Mouse (Mus musculus): ENCODE data around the gene Rcvrn. TPM values are rescaled to one million over a fixed set of nuclear protein-coding genes. Genes with fewer than 3 reads are reported as not detected.

Gene Rcvrn
- total and polyA plus RNA-seq, 3 experiments: not detected

GRCm38 (mm10) chr11:67648651-67649407, 46.3 kb upstream of the Rcvrn start:
- no peaks in the 10 kb centered on the region for H3K79me2 ChIP-seq (ENCODE audit: control insufficient read depth, insufficient read depth, low read length, poor library complexity)
- H3K27ac ChIP-seq (ENCODE audit: control insufficient read depth, low read depth, low read length): no peak overlapping the region
- no peaks in the 10 kb centered on the region for H3K9me3 ChIP-seq (replicated peaks; ENCODE audit: insufficient read depth, low read length)
- H3K27me3 ChIP-seq (ENCODE audit: control insufficient read depth in 1 of 2, insufficient read depth in 2 of 2, low read length in 2 of 2): no peaks in the 10 kb centered on the region; a peak in 1 of 4 replicates
- no peak overlapping the region for H3K9ac ChIP-seq (ENCODE audit: control insufficient read depth, low read depth, low read length, poor library complexity, severe bottlenecking)
- no peak overlapping the region for H3K4me3 ChIP-seq (ENCODE audit: control insufficient read depth in 1 of 2, insufficient read depth in 1 of 2, low read depth in 2 of 2, low read length in 2 of 2)
- no peaks in the 10 kb centered on the region for H3K4me1 ChIP-seq (ENCODE audit: control insufficient read depth in 1 of 2, insufficient read depth in 2 of 2, low read length in 2 of 2)
- no peaks in the 10 kb centered on the region for H3K36me3 ChIP-seq (ENCODE audit: control insufficient read depth in 1 of 2, insufficient read depth in 2 of 2, low read length in 2 of 2)
- no peak for DNase-seq (ENCODE audit: low read depth, low spot score)
- TF ChIP-seq ZMIZ1 (IDR thresholded peaks at IDR 0.05; ENCODE audit: low read depth, low read length) (no peak), ZKSCAN1 (IDR thresholded peaks at IDR 0.05; ENCODE audit: low read depth, low read length) (no peak), HCFC1 (IDR thresholded peaks at IDR 0.05; ENCODE audit: low read depth, low read length) (no peak), CHD1 (IDR thresholded peaks at IDR 0.05; ENCODE audit: low read depth, low read length) (no peak), GABPA (IDR thresholded peaks at IDR 0.05; ENCODE audit: low read depth, low read length) (no peak)

- H3K4me1 ChIP-seq (ENCODE audit: control insufficient read depth in 1 of 2, insufficient read depth in 2 of 2, low read length in 2 of 2): no peaks in the 10 kb centered on the region
- no peak overlapping the region for H3K27ac ChIP-seq (ENCODE audit: control insufficient read depth, low read depth, low read length)
- no peaks in the 10 kb centered on the region for H3K79me2 ChIP-seq (ENCODE audit: control insufficient read depth, insufficient read depth, low read length, poor library complexity)
- DNase-seq (ENCODE audit: low read depth, low spot score): no peak
- no peak overlapping the region for H3K9ac ChIP-seq (ENCODE audit: control insufficient read depth, low read depth, low read length, poor library complexity, severe bottlenecking)
- TF ChIP-seq POLR2AphosphoS5 (IDR thresholded peaks at IDR 0.05; ENCODE audit: borderline replicate concordance, low read depth, low read length) (no peak), SIN3A (IDR thresholded peaks at IDR 0.05; ENCODE audit: low read length) (no peak), E2F4 (IDR thresholded peaks at IDR 0.05; ENCODE audit: borderline replicate concordance, low read depth, low read length) (no peak), ZNF384 (IDR thresholded peaks at IDR 0.05; ENCODE audit: low read depth, low read length) (no peak), TCF12 (IDR thresholded peaks at IDR 0.05; ENCODE audit: low read depth, low read length) (no peak), MYC (IDR thresholded peaks at IDR 0.05; ENCODE audit: low read depth, low read length) (no peak), NRF1 (IDR thresholded peaks at IDR 0.05; ENCODE audit: insufficient read depth, low read depth, low read length, poor library complexity, severe bottlenecking) (no peak), MAZ (IDR thresholded peaks at IDR 0.05; ENCODE audit: low read depth, low read length) (no peak), NELFE (IDR thresholded peaks at IDR 0.05; ENCODE audit: low read depth, low read length) (no peak), USF2 (IDR thresholded peaks at IDR 0.05; ENCODE audit: borderline replicate concordance in 1 of 2, insufficient read depth in 1 of 2, low read depth in 1 of 2, low read length in 2 of 2) (no peak), CTCF (IDR thresholded peaks at IDR 0.05 in 2 of 3, conservative IDR thresholded peaks at IDR 0.05 in 1 of 3; ENCODE audit: control insufficient read depth in 1 of 3, insufficient read depth in 1 of 3, low read depth in 2 of 3, low read length in 3 of 3, poor library complexity in 1 of 3, severe bottlenecking in 1 of 3) (no peak), CHD1 (IDR thresholded peaks at IDR 0.05; ENCODE audit: low read depth, low read length) (no peak), TAL1 (IDR thresholded peaks at IDR 0.05; ENCODE audit: low read length) (no peak)
- H3K4me3 ChIP-seq (ENCODE audit: control insufficient read depth in 1 of 2, insufficient read depth in 1 of 2, low read depth in 2 of 2, low read length in 2 of 2): no peak overlapping the region
- H3K27me3 ChIP-seq (ENCODE audit: control insufficient read depth in 1 of 2, insufficient read depth in 2 of 2, low read length in 2 of 2): no peaks in the 10 kb centered on the region; a peak in 1 of 4 replicates
- H3K9me3 ChIP-seq (replicated peaks; ENCODE audit: insufficient read depth, low read length): no peaks in the 10 kb centered on the region
- H3K36me3 ChIP-seq (ENCODE audit: control insufficient read depth in 1 of 2, insufficient read depth in 2 of 2, low read length in 2 of 2): no peaks in the 10 kb centered on the region
Measured at GRCm38 (mm10) chr11:67649971-67650707, 45.0 kb upstream of the Rcvrn start.
